Mouse (Mus musculus) lung, postnatal 0 days (tissue): ENCODE data around the gene Lrrc52.

Source experiments
- CTCF ChIP-seq: IDR thresholded peaks from 2 replicates; pipeline ENCODE4 v1.5.1; 2016; ENCODE audit warnings: antibody characterized with exemption, mild to moderate bottlenecking
- EP300 ChIP-seq: IDR thresholded peaks from 2 replicates; pipeline ENCODE4 v1.6.1; 2016; ENCODE audit warnings: antibody characterized with exemption, mild to moderate bottlenecking, control low read depth

- TF ChIP-seq EP300 = no peak
- no peak for TF ChIP-seq CTCF
Measured at GRCm38 (mm10) chr1:167438231-167438885, 28.2 kb downstream of the Lrrc52 start.
